Mouse (Mus musculus): ENCODE measurements around the gene Ebf1.

Gene Ebf1

DNA sequence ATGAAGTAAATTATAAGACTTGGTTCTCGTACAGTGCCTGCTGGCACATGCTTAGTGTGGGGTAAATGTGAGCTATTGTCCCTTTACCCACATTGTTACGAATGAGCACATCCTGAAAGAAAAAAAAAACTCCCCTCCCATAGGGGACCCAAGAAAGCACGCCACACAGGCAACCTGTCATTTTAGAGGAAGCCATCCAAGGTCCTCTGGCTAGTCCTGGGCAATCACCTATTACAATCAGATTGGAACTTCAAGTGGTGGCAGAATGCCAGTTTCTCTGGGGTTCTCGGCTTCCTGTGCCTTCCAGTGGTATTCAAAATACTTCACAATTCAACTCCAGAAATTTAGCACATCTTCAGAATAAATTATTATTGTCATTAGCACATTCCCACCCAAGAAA is 98.7 kb downstream of the Ebf1 start:
- H3K36me3 ChIP-seq (ENCODE audit: control insufficient read depth, insufficient read depth, low read length, poor library complexity, severe bottlenecking): no peaks in the 10 kb centered on the region; the same call in 1 of the 2 replicates
- H3K27me3 ChIP-seq (ENCODE audit: control insufficient read depth, insufficient read depth, low read length, poor library complexity, severe bottlenecking): no peaks in the 10 kb centered on the region
- no peak for DNase-seq (ENCODE audit: low read depth, low spot score)

GRCm38 (mm10) chr11:44716928-44717327 is 99.8 kb downstream of the Ebf1 start:
- Histone ChIP-seq H3K36me3 (ENCODE audit: control insufficient read depth, insufficient read depth, low read length, poor library complexity, severe bottlenecking) (no peaks in the 10 kb centered on the region; the same call in 1 of the 2 replicates), H3K27me3 (ENCODE audit: control insufficient read depth, insufficient read depth, low read length, poor library complexity, severe bottlenecking) (no peaks in the 10 kb centered on the region)
- no peak for DNase-seq (ENCODE audit: low read depth, low spot score)

DNA sequence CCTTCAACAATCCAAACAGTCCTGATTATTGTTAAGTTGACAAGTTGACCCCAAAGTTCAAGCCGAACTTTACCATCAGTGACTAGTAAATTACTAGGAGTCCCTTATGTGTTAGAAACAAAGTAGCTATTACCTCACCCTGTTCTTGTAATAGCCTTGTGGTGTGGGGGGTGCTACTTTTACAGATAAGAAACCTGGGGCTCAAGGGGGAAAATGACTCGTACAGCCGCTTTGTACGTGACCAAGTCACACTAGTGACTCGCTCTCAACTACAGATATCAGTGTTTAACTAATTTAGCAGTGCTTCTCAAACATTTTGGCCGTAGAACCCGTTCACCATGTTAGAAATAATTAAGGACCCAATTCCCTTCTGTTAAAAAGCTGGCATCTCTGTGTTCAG is 100.5 kb downstream of the Ebf1 start:
- H3K27me3 ChIP-seq (ENCODE audit: control insufficient read depth, insufficient read depth, low read length, poor library complexity, severe bottlenecking): no peaks in the 10 kb centered on the region
- DNase-seq (ENCODE audit: low read depth, low spot score): no peak
- no peaks in the 10 kb centered on the region; the same call in 1 of the 2 replicates for H3K36me3 ChIP-seq (ENCODE audit: control insufficient read depth, insufficient read depth, low read length, poor library complexity, severe bottlenecking)

GRCm38 (mm10) chr11:44721976-44722375 is 104.9 kb downstream of the Ebf1 start:
- Histone ChIP-seq H3K36me3 (ENCODE audit: control insufficient read depth, insufficient read depth, low read length, poor library complexity, severe bottlenecking) (peaks cover 2% of the 10 kb centered on the region), H3K27me3 (ENCODE audit: control insufficient read depth, insufficient read depth, low read length, poor library complexity, severe bottlenecking) (no peaks in the 10 kb centered on the region)
- DNase-seq (ENCODE audit: low read depth, low spot score): no peak

- peaks cover 2% of the 10 kb centered on the region for H3K36me3 ChIP-seq (ENCODE audit: control insufficient read depth, insufficient read depth, low read length, poor library complexity, severe bottlenecking)
- H3K27me3 ChIP-seq (ENCODE audit: control insufficient read depth, insufficient read depth, low read length, poor library complexity, severe bottlenecking): no peaks in the 10 kb centered on the region
- no peak for DNase-seq (ENCODE audit: low read depth, low spot score)
Observed at GRCm38 (mm10) chr11:44723950-44724502, 106.9 kb downstream of the Ebf1 start.

DNA sequence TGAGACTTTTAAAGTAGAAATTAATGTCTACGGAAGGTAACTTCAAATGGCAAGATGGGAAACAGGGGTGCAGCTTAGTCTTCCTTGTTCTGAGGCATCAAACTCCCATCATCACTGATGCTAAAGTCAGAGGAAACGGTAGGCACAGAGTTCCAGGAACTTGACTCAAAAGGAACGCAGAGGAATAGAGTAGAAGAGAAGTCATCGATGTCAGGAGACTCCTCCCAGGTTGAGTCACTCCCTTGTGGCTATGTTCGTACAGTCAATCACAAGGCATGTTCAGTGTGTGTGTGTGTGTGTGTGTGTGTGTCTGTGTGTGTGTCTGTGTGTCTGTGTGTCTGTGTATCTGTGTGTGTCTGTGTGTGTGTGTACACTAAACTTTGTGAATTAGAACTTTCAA is 108.6 kb downstream of the Ebf1 start:
- Histone ChIP-seq H3K27me3 (ENCODE audit: control insufficient read depth, insufficient read depth, low read length, poor library complexity, severe bottlenecking) (no peaks in the 10 kb centered on the region), H3K36me3 (ENCODE audit: control insufficient read depth, insufficient read depth, low read length, poor library complexity, severe bottlenecking) (peaks cover 2% of the 10 kb centered on the region)
- no peak for DNase-seq (ENCODE audit: low read depth, low spot score)

DNA sequence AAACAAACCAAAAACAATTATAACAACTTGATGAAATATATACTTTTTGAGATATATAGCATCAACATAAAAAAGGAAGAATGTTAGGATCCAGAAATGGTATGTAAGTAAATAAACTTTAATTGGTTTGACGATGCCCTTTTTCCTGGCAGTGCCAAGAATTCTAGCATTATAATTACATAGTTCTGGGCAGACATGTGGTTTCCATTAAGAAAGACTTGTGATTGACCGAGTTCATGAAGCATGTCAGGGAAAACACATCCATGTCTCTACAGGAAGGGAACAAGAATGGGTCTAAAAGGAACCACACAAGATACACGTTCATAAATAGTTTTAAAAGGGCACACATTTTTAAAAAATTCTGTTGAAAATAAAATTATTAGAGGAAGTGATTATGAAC is 110.3 kb downstream of the Ebf1 start:
- DNase-seq (ENCODE audit: low read depth, low spot score): no peak
- H3K27me3 ChIP-seq (ENCODE audit: control insufficient read depth, insufficient read depth, low read length, poor library complexity, severe bottlenecking): no peaks in the 10 kb centered on the region
- peaks cover 4% of the 10 kb centered on the region for H3K36me3 ChIP-seq (ENCODE audit: control insufficient read depth, insufficient read depth, low read length, poor library complexity, severe bottlenecking)

DNA sequence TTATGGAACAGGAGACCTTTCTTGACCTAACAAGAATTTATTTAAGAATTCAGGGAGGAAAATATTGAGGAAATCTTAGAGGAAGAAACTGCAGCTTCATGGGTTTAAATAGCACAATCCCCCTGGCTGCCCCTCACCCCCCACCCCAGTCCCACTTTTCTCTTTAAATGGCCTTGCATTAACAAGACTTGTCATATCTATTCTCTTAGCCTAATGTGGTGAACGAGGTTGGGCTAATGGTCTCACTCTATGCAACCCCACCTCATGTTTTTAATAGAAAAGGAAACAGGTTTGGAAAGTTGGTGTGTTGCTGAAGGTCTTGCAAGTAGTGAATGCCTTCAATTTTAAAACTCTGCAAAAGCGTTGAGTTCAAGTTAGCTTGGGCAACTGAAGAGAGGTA is 110.7 kb downstream of the Ebf1 start:
- no peak for DNase-seq (ENCODE audit: low read depth, low spot score)
- H3K27me3 ChIP-seq (ENCODE audit: control insufficient read depth, insufficient read depth, low read length, poor library complexity, severe bottlenecking): no peaks in the 10 kb centered on the region
- H3K36me3 ChIP-seq (ENCODE audit: control insufficient read depth, insufficient read depth, low read length, poor library complexity, severe bottlenecking): peaks cover 4% of the 10 kb centered on the region

DNA sequence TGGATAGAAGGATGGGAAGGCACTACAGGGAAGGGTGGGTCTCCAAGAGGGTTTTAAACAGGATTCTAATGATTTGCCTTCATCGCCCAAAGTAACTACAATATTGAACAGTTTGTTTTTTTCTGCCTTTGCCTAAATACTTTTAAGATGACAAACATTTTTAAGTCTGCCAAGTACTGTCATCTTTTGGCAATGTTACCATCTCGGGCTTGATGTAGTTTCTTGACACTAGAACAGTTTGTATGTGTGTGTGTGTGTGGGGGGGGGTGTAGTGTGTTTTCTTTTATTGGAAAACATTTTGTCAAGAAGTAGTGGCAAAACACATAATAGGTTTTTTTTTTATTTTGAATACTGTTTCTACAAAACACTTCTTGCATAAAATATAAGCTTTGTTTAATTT is 111.2 kb downstream of the Ebf1 start:
- H3K36me3 ChIP-seq (ENCODE audit: control insufficient read depth, insufficient read depth, low read length, poor library complexity, severe bottlenecking): peaks cover 4% of the 10 kb centered on the region
- no peak for DNase-seq (ENCODE audit: low read depth, low spot score)
- no peaks in the 10 kb centered on the region for H3K27me3 ChIP-seq (ENCODE audit: control insufficient read depth, insufficient read depth, low read length, poor library complexity, severe bottlenecking)

DNA sequence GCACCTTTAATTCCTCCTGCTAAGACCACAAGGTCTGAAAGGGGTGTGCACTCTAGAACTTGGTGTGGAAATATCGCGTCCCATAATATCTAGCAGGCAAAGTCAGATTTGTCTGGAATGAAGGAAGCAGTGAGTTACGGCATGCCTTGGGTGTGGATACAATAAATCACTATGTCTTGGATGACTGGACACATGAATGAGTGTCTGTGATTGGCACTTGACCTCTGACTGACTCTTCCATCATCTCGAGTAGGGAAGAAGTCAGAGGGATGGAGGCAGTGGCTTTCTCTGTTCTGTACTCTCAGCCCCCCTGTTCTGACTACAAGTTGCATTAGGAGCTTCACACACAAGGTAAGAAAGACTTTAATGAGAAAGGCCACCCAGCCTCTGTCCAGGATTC is 112.8 kb downstream of the Ebf1 start:
- no peaks in the 10 kb centered on the region for H3K27me3 ChIP-seq (ENCODE audit: control insufficient read depth, insufficient read depth, low read length, poor library complexity, severe bottlenecking)
- H3K36me3 ChIP-seq (ENCODE audit: control insufficient read depth, insufficient read depth, low read length, poor library complexity, severe bottlenecking): 0 out of 2 replicates have a peak, but pooled peaks cover 2% of the 10 kb centered on the region
- DNase-seq (ENCODE audit: low read depth, low spot score): no peak

- no peak for DNase-seq (ENCODE audit: low read depth, low spot score)
- no peaks in the 10 kb centered on the region for H3K27me3 ChIP-seq (ENCODE audit: control insufficient read depth, insufficient read depth, low read length, poor library complexity, severe bottlenecking)
- 0 out of 2 replicates have a peak, but pooled peaks cover 2% of the 10 kb centered on the region for H3K36me3 ChIP-seq (ENCODE audit: control insufficient read depth, insufficient read depth, low read length, poor library complexity, severe bottlenecking)
Observed at GRCm38 (mm10) chr11:44731763-44732162, 114.6 kb downstream of the Ebf1 start.

DNA sequence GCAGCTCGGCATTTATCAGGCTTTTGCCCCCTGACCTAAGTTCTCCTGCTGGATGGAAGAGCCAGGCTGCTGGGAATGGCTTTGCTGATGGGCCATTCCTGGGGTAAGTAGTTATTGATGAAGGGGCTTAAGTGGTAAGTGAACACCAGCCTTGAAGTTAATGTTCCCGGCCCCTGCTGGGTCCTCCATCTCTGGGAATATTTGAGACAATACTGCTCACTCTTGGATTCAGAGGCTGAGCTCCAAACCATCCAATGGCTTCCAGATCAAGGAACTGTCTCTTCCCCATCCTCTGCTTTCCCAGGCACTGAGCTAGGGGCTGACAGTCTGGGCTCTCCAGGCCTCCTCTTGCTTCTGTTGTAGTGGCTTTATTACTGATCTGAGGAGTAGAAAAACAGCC is 116.2 kb downstream of the Ebf1 start:
- Histone ChIP-seq H3K27me3 (ENCODE audit: control insufficient read depth, insufficient read depth, low read length, poor library complexity, severe bottlenecking) (no peaks in the 10 kb centered on the region), H3K36me3 (ENCODE audit: control insufficient read depth, insufficient read depth, low read length, poor library complexity, severe bottlenecking) (0 out of 2 replicates have a peak, but pooled peaks cover 2% of the 10 kb centered on the region)
- no peak for DNase-seq (ENCODE audit: low read depth, low spot score)

DNA sequence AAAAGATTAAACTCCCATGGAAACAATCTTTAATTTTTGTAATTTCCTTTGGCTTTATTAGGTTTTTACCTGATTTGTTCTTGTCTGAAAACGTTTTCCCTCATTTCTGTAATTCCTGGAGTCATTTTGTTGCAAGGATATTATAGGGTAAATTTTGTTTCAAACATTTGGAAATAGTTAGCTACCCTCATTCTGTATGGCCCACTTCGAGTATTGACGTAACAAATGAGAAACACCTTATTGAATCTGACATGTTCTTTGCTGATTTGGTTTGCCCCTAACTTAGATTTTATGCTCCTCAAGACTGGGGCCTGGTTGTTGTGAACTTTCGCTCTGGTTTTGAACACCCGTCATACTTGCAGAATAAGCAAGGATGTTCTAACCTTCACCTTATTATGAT is 120.9 kb downstream of the Ebf1 start:
- DNase-seq (ENCODE audit: low read depth, low spot score): no peak
- Histone ChIP-seq H3K27me3 (ENCODE audit: control insufficient read depth, insufficient read depth, low read length, poor library complexity, severe bottlenecking) (no peaks in the 10 kb centered on the region), H3K36me3 (ENCODE audit: control insufficient read depth, insufficient read depth, low read length, poor library complexity, severe bottlenecking) (no peaks in the 10 kb centered on the region)

GRCm38 (mm10) chr11:44738820-44739219 is 121.7 kb downstream of the Ebf1 start:
- no peaks in the 10 kb centered on the region for H3K27me3 ChIP-seq (ENCODE audit: control insufficient read depth, insufficient read depth, low read length, poor library complexity, severe bottlenecking)

DNA sequence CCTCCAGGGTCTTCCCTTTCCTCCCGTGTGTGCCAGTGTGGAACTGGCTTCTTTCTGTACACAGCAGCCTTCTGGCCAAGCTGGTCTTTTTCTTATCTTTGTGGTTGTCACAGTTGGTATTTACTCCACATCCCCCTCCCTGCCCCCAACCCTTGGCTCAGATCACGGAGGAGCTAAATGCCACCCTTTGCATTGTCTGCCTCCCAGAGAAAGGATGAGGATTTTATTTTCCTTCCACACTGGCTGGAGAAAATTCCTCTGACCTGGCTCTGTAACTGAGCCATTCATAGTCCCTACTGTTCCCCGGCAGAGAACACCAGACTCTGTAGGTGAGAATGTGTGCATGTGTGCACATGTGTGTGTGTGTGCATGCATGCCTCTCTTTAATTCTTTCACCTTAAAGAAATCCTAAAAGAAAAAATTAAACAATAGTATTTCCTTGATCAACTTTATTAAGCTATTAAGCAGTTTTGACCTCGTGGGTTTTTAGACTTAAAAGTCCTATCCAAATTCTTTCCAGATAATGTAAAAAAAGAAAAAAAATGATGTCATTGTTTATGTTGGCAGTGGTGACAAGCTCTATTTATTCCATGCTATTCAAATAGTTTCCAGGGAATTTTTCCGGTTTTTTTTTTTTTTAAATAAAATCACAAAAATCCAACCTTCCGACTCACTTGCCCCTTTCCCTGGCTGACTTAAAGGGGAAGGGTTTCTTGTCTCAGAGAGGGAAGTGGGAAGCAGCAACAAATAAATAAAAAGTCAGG is 123.3 kb downstream of the Ebf1 start:
- no peak for DNase-seq (ENCODE audit: low read depth, low spot score)
- H3K36me3 ChIP-seq (ENCODE audit: control insufficient read depth, insufficient read depth, low read length, poor library complexity, severe bottlenecking): no peaks in the 10 kb centered on the region
- no peaks in the 10 kb centered on the region for H3K27me3 ChIP-seq (ENCODE audit: control insufficient read depth, insufficient read depth, low read length, poor library complexity, severe bottlenecking)

More at GRCm38 (mm10) chr11:44738820-44739219, 121.7 kb downstream of the Ebf1 start:
- no peak for DNase-seq (ENCODE audit: low read depth, low spot score)
- H3K36me3 ChIP-seq (ENCODE audit: control insufficient read depth, insufficient read depth, low read length, poor library complexity, severe bottlenecking): no peaks in the 10 kb centered on the region

Data from splenic B cell, adult 2 months (primary cell).